Mouse (Mus musculus) lung, embryonic 15.5 days (tissue): Measurements from ENCODE around the gene Iqck. TPM values are rescaled to one million over a fixed set of nuclear protein-coding genes. Genes with fewer than 3 reads are reported as not detected.

Experiments used
- ATAC-seq: fragments of 200-750 bp; cut with Nextera tagmentation; 2 replicates; pipeline ENCODE4 v1.8.0; 2017; ENCODE audit warnings: moderate number of reproducible peaks, borderline replicate concordance; ENCODE audit not compliant: low FRiP score, low TSS enrichment; ENCODE audit errors: extremely low read depth
- H3K27ac ChIP-seq: fragments of 300-500 bp; sonication (generic); 2 replicates; pipeline ENCODE4 v1.5.1; 2015; ENCODE audit warnings: moderate library complexity, mild to moderate bottlenecking, inconsistent platforms
- H3K27me3 ChIP-seq: fragments of 300-500 bp; sonication (generic); 2 replicates; pipeline ENCODE4 v1.6.1; 2015; ENCODE audit warnings: inconsistent platforms
- H3K36me3 ChIP-seq: fragments of 300-500 bp; sonication (generic); 2 replicates; pipeline ENCODE4 v1.6.1; 2015; ENCODE audit warnings: inconsistent platforms
- H3K4me1 ChIP-seq: fragments of 300-500 bp; sonication (generic); 2 replicates; pipeline ENCODE4 v1.6.1; 2015; ENCODE audit warnings: inconsistent platforms
- H3K4me2 ChIP-seq: fragments of 300-500 bp; sonication (generic); 2 replicates; pipeline ENCODE4 v1.6.1; 2015; ENCODE audit warnings: inconsistent platforms, mild to moderate bottlenecking, moderate library complexity
- H3K4me3 ChIP-seq: fragments of 300-500 bp; sonication (generic); 2 replicates; pipeline ENCODE4 v1.5.1; 2015; ENCODE audit warnings: mild to moderate bottlenecking, inconsistent platforms
- H3K9ac ChIP-seq: fragments of 300-500 bp; sonication (generic); 2 replicates; pipeline ENCODE4 v1.6.1; 2015; ENCODE audit warnings: inconsistent platforms
- H3K9me3 ChIP-seq: fragments of 300-500 bp; sonication (generic); 2 replicates; pipeline ENCODE4 v1.6.1; 2016; ENCODE audit warnings: inconsistent platforms
- WGBS: fragments of 180-500 bp; shearing (Covaris S2); methylation state at CpG from one replicate; pipeline ENCODE4 v1.1.7; 2015; 5-methylcytosine and 5-hydroxymethylcytosine counted together
- polyA plus RNA-seq: library from polyadenylated mRNA; unstranded; fragments of >200 nt; fragmentation: Nextera tagmentation; extraction: Ambion mirVana; gene quantifications from 2 replicates; pipeline ENCODE4 v1.2.1, GENCODE M21; 2015

Iqck gene
- 3.2 and 3.7 TPM in 2 replicates for polyA plus RNA-seq

DNA sequence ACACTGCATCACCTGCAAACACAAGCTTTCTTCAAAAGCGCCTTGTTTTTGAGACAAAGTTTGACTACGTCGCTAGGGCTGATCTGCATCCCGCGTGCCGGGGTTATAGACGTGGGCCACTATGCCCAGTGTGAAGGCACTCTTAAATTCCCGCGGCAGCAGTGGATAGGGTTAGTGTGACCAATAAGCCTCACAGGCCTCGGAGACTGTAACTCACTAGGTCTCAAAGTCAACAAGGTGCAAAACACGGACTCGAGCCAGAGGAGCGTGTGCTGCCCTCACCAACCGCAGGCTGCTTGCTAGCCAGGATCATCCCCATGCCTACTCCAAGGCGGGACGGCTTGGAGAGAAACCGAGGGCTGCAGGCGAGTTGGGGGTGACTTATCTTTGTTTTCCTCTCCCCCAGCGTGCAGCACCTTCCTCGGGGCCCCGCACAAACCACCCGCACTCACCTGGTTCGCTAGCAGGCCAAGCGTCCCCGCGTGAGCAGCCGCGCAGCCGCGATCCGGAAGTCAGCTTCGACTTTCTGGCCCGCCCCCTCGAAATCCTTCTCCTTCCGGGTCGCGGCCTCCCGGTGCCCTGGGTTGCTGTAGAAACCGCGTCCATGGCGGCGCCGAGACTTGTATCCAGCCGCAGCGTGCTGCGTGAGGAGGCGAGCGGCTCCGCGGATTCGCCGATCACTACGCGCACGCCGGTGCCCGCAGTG, at the start of gene Iqck:
Gene Iqck, plus strand, starts transcription at position 582 of the 706 bp plus-strand sequence.
- Histone ChIP-seq H3K36me3 (peaks cover 27% of the 10 kb centered on the region), H3K4me3 (peak within 1 kb of the TSS; percentile 75), H3K9me3 (no peaks in the 10 kb centered on the region), H3K9ac (peak within 1 kb of the TSS; percentile 77), H3K4me2 (peak within 1 kb of the TSS; percentile 76), H3K27ac (peak within 1 kb of the TSS; percentile 63), H3K4me1 (peaks cover 26% of the 10 kb centered on the region), H3K27me3 (no peaks in the 10 kb centered on the region)
- peak; percentile 95 for ATAC-seq
- WGBS, result under 1% methylated on average over 57 of the region's 57 CpGs

DNA sequence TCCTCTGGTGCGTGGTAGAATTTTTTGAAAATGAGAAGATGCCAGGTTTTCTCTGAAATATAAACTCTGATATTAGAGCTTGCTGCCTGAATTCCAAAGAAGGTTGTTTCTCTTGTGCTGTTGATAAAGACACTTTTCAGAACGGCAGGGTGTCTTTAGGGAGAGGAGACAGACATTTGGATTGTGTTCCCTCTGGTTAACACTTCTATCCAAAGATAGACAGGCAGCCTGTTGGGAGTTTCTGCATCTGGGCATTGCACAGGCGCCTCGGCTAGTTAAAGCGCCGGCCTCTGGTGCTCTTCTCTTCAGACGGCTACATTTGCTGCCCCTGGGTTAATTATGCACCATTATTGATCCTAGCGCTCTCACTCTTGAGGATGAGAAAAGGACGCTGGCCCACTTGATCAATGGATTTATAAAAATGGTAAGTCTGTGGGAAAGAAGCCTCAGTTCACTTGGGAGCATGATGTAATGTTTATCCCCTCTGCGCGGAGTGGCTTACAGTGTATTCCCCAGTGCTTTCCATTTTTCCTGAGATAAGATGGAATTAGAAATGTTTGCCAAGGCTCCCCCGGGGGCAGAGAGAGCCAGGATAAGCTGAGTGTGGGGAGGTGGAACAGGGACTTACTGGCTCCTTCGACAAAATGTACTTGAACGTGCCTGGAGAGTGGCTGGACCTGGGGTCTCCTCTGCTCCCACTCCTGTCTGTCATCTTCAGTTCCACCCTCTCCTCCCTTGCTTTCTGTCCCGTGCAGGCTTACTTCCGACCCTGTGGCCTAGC, 48.7 kb upstream of the Iqck start:
- ATAC-seq, result 0 out of 2 replicates have a peak, but pooled peaks have one; percentile 17
- H3K4me1 ChIP-seq, result peaks cover 13% of the 10 kb centered on the region
- H3K4me2 ChIP-seq, result no peak overlapping the region
- H3K9ac ChIP-seq, result no peak overlapping the region
- H3K9me3 ChIP-seq, result no peaks in the 10 kb centered on the region
- H3K4me3 ChIP-seq, result no peak overlapping the region
- H3K27ac ChIP-seq, result peak overlapping the region; percentile 22
- no peaks in the 10 kb centered on the region for H3K27me3 ChIP-seq
- WGBS, result 42% methylated on average over 16 of the region's 16 CpGs
- peaks cover 12% of the 10 kb centered on the region for H3K36me3 ChIP-seq

- Histone ChIP-seq H3K9ac (no peak overlapping the region), H3K4me3 (no peak overlapping the region), H3K9me3 (no peaks in the 10 kb centered on the region), H3K27ac (0 out of 2 replicates have a peak overlapping the region, but pooled peaks have one; percentile 18), H3K4me1 (peaks cover 13% of the 10 kb centered on the region), H3K27me3 (no peaks in the 10 kb centered on the region), H3K36me3 (peaks cover 7% of the 10 kb centered on the region; the same call in 1 of the 2 replicates), H3K4me2 (no peak overlapping the region)
- WGBS, result 35% methylated on average over 8 of the region's 8 CpGs
- ATAC-seq, result peak; percentile 83
Measured at GRCm38 (mm10) chr7:118807899-118808298, 47.7 kb upstream of the Iqck start.

DNA sequence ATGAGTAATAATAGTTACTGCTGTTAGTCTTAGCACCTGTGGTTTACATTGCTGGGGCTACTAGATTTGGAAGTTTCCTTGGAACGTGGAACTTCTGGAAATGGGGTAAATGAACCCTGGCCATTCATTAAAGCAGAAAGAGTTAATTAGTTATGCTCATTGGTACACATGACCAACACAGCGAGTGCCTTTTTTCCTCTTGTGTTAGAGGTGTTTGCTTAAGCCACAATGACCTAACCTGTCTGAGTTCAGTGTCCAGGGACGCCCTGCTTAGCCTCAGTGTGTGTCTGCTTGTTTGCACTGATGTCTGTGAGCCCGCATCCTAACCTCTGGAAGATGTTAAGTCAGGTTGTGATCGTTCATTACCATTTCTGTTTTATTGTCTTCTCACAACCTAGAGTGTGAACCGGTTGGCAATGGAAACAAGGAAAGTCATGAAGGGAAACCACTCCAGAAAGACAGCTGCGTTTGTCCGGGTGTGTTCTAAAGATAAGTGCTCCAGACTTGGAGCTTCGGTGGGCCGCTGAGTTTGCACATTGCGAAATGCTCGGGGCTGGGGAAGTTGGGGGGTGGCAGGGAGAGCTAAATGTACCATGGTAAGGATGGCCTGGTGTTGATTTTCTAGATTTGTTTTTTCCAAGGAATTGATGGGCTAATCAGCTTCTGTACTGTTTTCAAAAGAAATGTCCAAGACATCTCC, 44.0 kb upstream of the Iqck start:
- ATAC-seq, result no peak
- H3K9me3 ChIP-seq, result no peaks in the 10 kb centered on the region
- no peaks in the 10 kb centered on the region for H3K27me3 ChIP-seq
- H3K4me2 ChIP-seq, result no peak overlapping the region
- H3K4me3 ChIP-seq, result no peak overlapping the region
- peaks cover 13% of the 10 kb centered on the region; the same call in 1 of the 2 replicates for H3K36me3 ChIP-seq
- WGBS, result 55% methylated on average over 12 of the region's 12 CpGs
- no peak overlapping the region for H3K27ac ChIP-seq
- H3K4me1 ChIP-seq, result peaks cover 12% of the 10 kb centered on the region
- H3K9ac ChIP-seq, result no peak overlapping the region

- no peaks in the 10 kb centered on the region for H3K9me3 ChIP-seq
- no peak for ATAC-seq
- H3K27me3 ChIP-seq, result no peaks in the 10 kb centered on the region
- no peak overlapping the region for H3K9ac ChIP-seq
- peaks cover 21% of the 10 kb centered on the region; the same call in 1 of the 2 replicates for H3K36me3 ChIP-seq
- H3K4me2 ChIP-seq, result no peak overlapping the region
- H3K27ac ChIP-seq, result no peak overlapping the region
- 88% methylated on average over 4 of the region's 4 CpGs for WGBS
- no peak overlapping the region for H3K4me3 ChIP-seq
- no peaks in the 10 kb centered on the region; the same call in 1 of the 2 replicates for H3K4me1 ChIP-seq
Measured at GRCm38 (mm10) chr7:118813592-118813991, 42.0 kb upstream of the Iqck start.

- Histone ChIP-seq H3K4me2 (no peak overlapping the region), H3K27me3 (no peaks in the 10 kb centered on the region), H3K4me1 (no peaks in the 10 kb centered on the region; the same call in 1 of the 2 replicates), H3K27ac (no peak overlapping the region), H3K36me3 (peaks cover 27% of the 10 kb centered on the region; the same call in 1 of the 2 replicates), H3K9ac (no peak overlapping the region), H3K9me3 (no peaks in the 10 kb centered on the region), H3K4me3 (no peak overlapping the region)
- WGBS, result 93% methylated on average over 3 of the region's 3 CpGs
- ATAC-seq, result no peak
Measured at GRCm38 (mm10) chr7:118816275-118816674, 39.3 kb upstream of the Iqck start.

DNA sequence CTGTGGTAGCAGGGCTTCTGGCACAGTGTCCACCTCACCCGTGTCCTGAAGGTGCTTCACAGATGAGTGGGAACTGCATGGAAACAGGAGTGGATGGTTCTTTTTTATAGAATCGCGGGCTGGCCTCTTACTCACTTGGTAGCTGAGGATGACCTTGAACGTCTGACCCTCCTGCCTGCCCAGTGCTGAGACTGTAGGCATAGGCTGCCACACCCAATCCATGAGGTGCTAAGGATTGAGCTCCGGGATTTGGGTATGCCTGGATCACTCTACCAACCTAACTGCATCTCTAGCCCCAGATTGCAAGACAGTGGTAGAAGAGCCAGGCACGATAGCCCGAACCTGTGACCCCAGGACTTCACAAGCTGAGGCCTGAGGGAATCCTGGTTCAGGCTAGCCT, 37.8 kb upstream of the Iqck start:
- ATAC-seq, result no peak
- Histone ChIP-seq H3K4me1 (no peaks in the 10 kb centered on the region), H3K9me3 (no peaks in the 10 kb centered on the region), H3K36me3 (peaks cover 27% of the 10 kb centered on the region; the same call in 1 of the 2 replicates), H3K4me3 (no peak overlapping the region), H3K27ac (no peak overlapping the region), H3K9ac (no peak overlapping the region), H3K27me3 (no peaks in the 10 kb centered on the region), H3K4me2 (no peak overlapping the region)
- WGBS, result 93% methylated on average over 7 of the region's 7 CpGs

- no peaks in the 10 kb centered on the region for H3K9me3 ChIP-seq
- 70% methylated on average over 1 of the region's 1 CpGs for WGBS
- H3K36me3 ChIP-seq, result peaks cover 21% of the 10 kb centered on the region; the same call in 1 of the 2 replicates
- no peak overlapping the region for H3K27ac ChIP-seq
- H3K4me3 ChIP-seq, result no peak overlapping the region
- no peak overlapping the region for H3K9ac ChIP-seq
- no peaks in the 10 kb centered on the region for H3K27me3 ChIP-seq
- no peaks in the 10 kb centered on the region for H3K4me1 ChIP-seq
- H3K4me2 ChIP-seq, result no peak overlapping the region
- no peak for ATAC-seq
Measured at GRCm38 (mm10) chr7:118819666-118820065, 35.9 kb upstream of the Iqck start.

GRCm38 (mm10) chr7:118821356-118821755, 34.2 kb upstream of the Iqck start:
- H3K27me3 ChIP-seq, result no peaks in the 10 kb centered on the region

GRCm38 (mm10) chr7:118821887-118822556, 33.5 kb upstream of the Iqck start:
- H3K27me3 ChIP-seq, result no peaks in the 10 kb centered on the region
- peaks cover 15% of the 10 kb centered on the region; the same call in 1 of the 2 replicates for H3K36me3 ChIP-seq
- no peak for ATAC-seq
- WGBS, result 86% methylated on average over 12 of the region's 12 CpGs
- H3K9me3 ChIP-seq, result no peaks in the 10 kb centered on the region
- H3K27ac ChIP-seq, result no peak overlapping the region
- no peak overlapping the region for H3K4me2 ChIP-seq
- no peaks in the 10 kb centered on the region for H3K4me1 ChIP-seq
- no peak overlapping the region for H3K4me3 ChIP-seq
- no peak overlapping the region for H3K9ac ChIP-seq

More at GRCm38 (mm10) chr7:118821356-118821755, 34.2 kb upstream of the Iqck start:
- Histone ChIP-seq H3K27ac (no peak overlapping the region), H3K4me1 (no peaks in the 10 kb centered on the region), H3K9ac (no peak overlapping the region), H3K4me2 (no peak overlapping the region), H3K36me3 (peaks cover 16% of the 10 kb centered on the region), H3K9me3 (no peaks in the 10 kb centered on the region), H3K4me3 (no peak overlapping the region)
- WGBS, result 66% methylated on average over 7 of the region's 7 CpGs
- no peak for ATAC-seq

- ATAC-seq, result no peak
- Histone ChIP-seq H3K4me1 (no peaks in the 10 kb centered on the region), H3K4me3 (no peak overlapping the region), H3K36me3 (peaks cover 4% of the 10 kb centered on the region; the same call in 1 of the 2 replicates), H3K4me2 (no peak overlapping the region), H3K27me3 (no peaks in the 10 kb centered on the region), H3K9ac (no peak overlapping the region), H3K9me3 (no peaks in the 10 kb centered on the region), H3K27ac (no peak overlapping the region)
- WGBS, result 70% methylated on average over 7 of the region's 7 CpGs
Measured at GRCm38 (mm10) chr7:118824451-118824850, 31.1 kb upstream of the Iqck start.
